Mouse (Mus musculus) Muller cell, postnatal 12 days (primary cell): Measurements from ENCODE around the gene Pxdc1.
A peak's percentile ranks its signal among the peaks of the same experiment; 100 is the strongest.

Experiments used
- DNase-seq: peaks from one replicate; pipeline ENCODE4 v3.0.0-alpha.2; 2015; ENCODE audit errors: inconsistent ontology term

Pxdc1 gene

GRCm38 (mm10) chr13:34653391-34653790, at the start of gene Pxdc1:
Gene Pxdc1 (minus strand): TSS chr13:34653486.
- peak; percentile 71 for DNase-seq

GRCm38 (mm10) chr13:34700630-34701029, 47.3 kb upstream of the Pxdc1 start:
- DNase-seq = no peak

- no peak for DNase-seq
Measured at GRCm38 (mm10) chr13:34700091-34700490, 46.8 kb upstream of the Pxdc1 start.

- DNase-seq = peak; percentile 89
Measured at GRCm38 (mm10) chr13:34696734-34697332, 43.5 kb upstream of the Pxdc1 start.

GRCm38 (mm10) chr13:34693111-34693510, 39.8 kb upstream of the Pxdc1 start:
- DNase-seq = no peak

GRCm38 (mm10) chr13:34691049-34691448, 37.8 kb upstream of the Pxdc1 start:
- peak; percentile 30 for DNase-seq

- DNase-seq = no peak
Measured at GRCm38 (mm10) chr13:34685008-34685765, 31.9 kb upstream of the Pxdc1 start.

GRCm38 (mm10) chr13:34683762-34684488, 30.6 kb upstream of the Pxdc1 start:
- no peak for DNase-seq

- DNase-seq = no peak
Measured at GRCm38 (mm10) chr13:34683270-34683669, 30.0 kb upstream of the Pxdc1 start.

- DNase-seq = no peak
Measured at GRCm38 (mm10) chr13:34676507-34676906, 23.2 kb upstream of the Pxdc1 start.

GRCm38 (mm10) chr13:34675847-34676383, 22.6 kb upstream of the Pxdc1 start:
- peak; percentile 16 for DNase-seq

- no peak for DNase-seq
Measured at GRCm38 (mm10) chr13:34673354-34673753, 20.1 kb upstream of the Pxdc1 start.

- no peak for DNase-seq
Measured at GRCm38 (mm10) chr13:34669919-34670865, 16.9 kb upstream of the Pxdc1 start.

GRCm38 (mm10) chr13:34667197-34667596, 13.9 kb upstream of the Pxdc1 start:
- DNase-seq = no peak

GRCm38 (mm10) chr13:34665074-34665473, 11.8 kb upstream of the Pxdc1 start:
- DNase-seq = no peak

GRCm38 (mm10) chr13:34663762-34664161, 10.5 kb upstream of the Pxdc1 start:
- no peak for DNase-seq

GRCm38 (mm10) chr13:34659507-34659906, 6.2 kb upstream of the Pxdc1 start:
- DNase-seq = no peak

GRCm38 (mm10) chr13:34656351-34656750, 3.1 kb upstream of the Pxdc1 start:
- DNase-seq = no peak

GRCm38 (mm10) chr13:34652353-34653241, 689 bp downstream of the Pxdc1 start:
- peak; percentile 88 for DNase-seq

GRCm38 (mm10) chr13:34652016-34652352, 1.3 kb downstream of the Pxdc1 start:
- no peak for DNase-seq
